Mouse (Mus musculus) intestine, embryonic 14.5 days (tissue): ENCODE measurements around the gene Gpr55. TPM values are rescaled to one million over a fixed set of nuclear protein-coding genes. Genes with fewer than 3 reads are reported as not detected.

Experiments
- ATAC-seq: fragments of 200-750 bp; cut with Nextera tagmentation; replicated peaks from 2 replicates; pipeline ENCODE4 v1.8.0; 2017; ENCODE audit warnings: low read depth, moderate number of reproducible peaks, moderate TSS enrichment, moderate library complexity; ENCODE audit not compliant: low FRiP score, low TSS enrichment
- DNase-seq: peaks from one replicate; pipeline ENCODE4 v3.0.0-alpha.2; 2018; ENCODE audit warnings: low spot score
- H3K27ac ChIP-seq: fragments of 300-500 bp; sonication (generic); 2 replicates; pipeline ENCODE4 v1.5.1; 2014; ENCODE audit warnings: low read depth, mild to moderate bottlenecking, control low read depth
- H3K27me3 ChIP-seq: fragments of 300-500 bp; sonication (generic); replicated peaks from 2 replicates; pipeline ENCODE4 v1.6.1; 2014; ENCODE audit warnings: low read length, control low read depth; ENCODE audit not compliant: control insufficient read depth, insufficient read depth
- H3K36me3 ChIP-seq: fragments of 300-500 bp; sonication (generic); 2 replicates; pipeline ENCODE4 v1.6.1; 2014; ENCODE audit warnings: low read length, control low read depth; ENCODE audit not compliant: control insufficient read depth, insufficient read depth
- H3K4me1 ChIP-seq: fragments of 300-500 bp; sonication (generic); replicated peaks from 2 replicates; pipeline ENCODE4 v1.6.1; 2014; ENCODE audit warnings: low read length, control low read depth, mixed read lengths; ENCODE audit not compliant: control insufficient read depth, insufficient read depth
- H3K4me2 ChIP-seq: fragments of 300-500 bp; sonication (generic); 2 replicates; pipeline ENCODE4 v1.6.1; 2014; ENCODE audit warnings: low read length
- H3K4me3 ChIP-seq: fragments of 300-500 bp; sonication (generic); 2 replicates; pipeline ENCODE4 v1.5.1; 2014; ENCODE audit warnings: low read depth, low read length, control low read depth, mixed read lengths
- H3K9ac ChIP-seq: fragments of 300-500 bp; sonication (generic); 2 replicates; pipeline ENCODE4 v1.6.1; 2014; ENCODE audit warnings: mild to moderate bottlenecking, low read length
- H3K9me3 ChIP-seq: fragments of 300-500 bp; sonication (generic); 2 replicates; pipeline ENCODE4 v1.6.1; 2016; ENCODE audit warnings: low read length, control low read depth; ENCODE audit not compliant: control insufficient read depth
- WGBS: fragments of 180-500 bp; shearing (Covaris S2); extraction: QIAGEN DNeasy Blood & Tissue Kit; methylation state at CpG from one replicate; pipeline ENCODE4 v1.1.7; 2014; 5-methylcytosine and 5-hydroxymethylcytosine counted together
- polyA plus RNA-seq: library from polyadenylated mRNA; unstranded; fragments of >200 nt; fragmentation: Nextera tagmentation; extraction: Ambion mirVana; gene quantifications from 2 replicates; pipeline ENCODE4 v1.2.1, GENCODE M21; 2014

Gpr55 gene
- polyA plus RNA-seq: not detected in 2 replicates

DNA sequence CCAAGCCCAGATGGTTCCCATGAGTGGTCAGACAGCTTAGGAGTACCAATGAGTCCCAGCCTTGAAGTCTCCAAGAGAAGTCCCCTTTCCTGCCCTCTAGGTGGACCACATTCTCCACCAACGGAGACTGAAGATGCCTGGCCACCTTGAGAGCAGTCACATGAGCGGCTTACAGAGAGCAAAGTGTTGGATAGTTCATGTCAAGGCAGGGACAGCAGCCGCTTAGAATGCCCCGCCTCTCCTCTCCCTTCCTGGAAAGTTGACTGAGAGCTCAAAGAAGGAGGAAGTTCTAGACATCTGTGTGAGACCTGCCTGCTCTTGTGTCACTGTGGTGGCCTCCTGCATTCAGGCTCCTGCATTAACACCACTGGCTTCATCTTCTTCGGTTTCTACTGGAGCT, at the start of gene Gpr55:
Gpr55 (minus strand) TSS at position 135 of the 400 bp plus-strand sequence.
- DNase-seq: no peak
- no peak within 1 kb of the TSS for H3K27ac ChIP-seq
- no peaks in the 10 kb centered on the region for H3K9me3 ChIP-seq
- no peak within 1 kb of the TSS for H3K9ac ChIP-seq
- no peaks in the 10 kb centered on the region for H3K36me3 ChIP-seq
- H3K4me2 ChIP-seq: no peak within 1 kb of the TSS
- no peaks in the 10 kb centered on the region for H3K27me3 ChIP-seq
- H3K4me1 ChIP-seq: peaks cover 15% of the 10 kb centered on the region; the same call in 1 of the 2 replicates
- H3K4me3 ChIP-seq: no peak within 1 kb of the TSS
- ATAC-seq: 0 out of 2 replicates have a peak, but pooled peaks have one; percentile 12
- WGBS: 72% methylated on average over 5 of the region's 5 CpGs

DNA sequence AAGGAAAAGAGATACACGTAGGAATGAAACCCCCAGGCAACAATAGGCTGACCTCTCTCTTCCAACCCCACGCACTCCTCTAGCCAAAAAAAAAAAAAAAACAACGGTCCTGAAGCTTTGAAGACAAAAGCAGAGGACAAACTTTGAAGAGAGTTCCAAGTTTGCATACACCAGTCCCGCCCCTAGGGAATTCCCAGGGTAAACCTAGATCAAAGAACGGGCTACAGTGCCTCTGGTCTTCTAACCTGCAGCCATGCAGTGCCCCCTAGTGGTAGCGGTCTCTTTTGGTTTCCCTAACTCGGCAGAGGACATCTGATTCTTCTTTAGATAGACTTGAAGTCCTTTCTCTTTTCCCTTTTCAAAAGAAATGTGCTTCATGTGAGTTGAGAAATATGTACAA, 47.0 kb upstream of the Gpr55 start:
- WGBS: 2% methylated on average over 7 of the region's 7 CpGs
- ATAC-seq (peak; percentile 74; the same call in 1 of the 2 replicates), DNase-seq (peak; percentile 95)
- no peaks in the 10 kb centered on the region for H3K4me1 ChIP-seq
- H3K27me3 ChIP-seq: no peaks in the 10 kb centered on the region
- H3K4me2 ChIP-seq: peak overlapping the region; percentile 14; the same call in 1 of the 2 replicates
- H3K36me3 ChIP-seq: no peaks in the 10 kb centered on the region
- no peaks in the 10 kb centered on the region for H3K9me3 ChIP-seq
- no peak overlapping the region for H3K27ac ChIP-seq
- no peak overlapping the region for H3K9ac ChIP-seq
- no peak overlapping the region; the same call in 1 of the 2 replicates for H3K4me3 ChIP-seq

DNA sequence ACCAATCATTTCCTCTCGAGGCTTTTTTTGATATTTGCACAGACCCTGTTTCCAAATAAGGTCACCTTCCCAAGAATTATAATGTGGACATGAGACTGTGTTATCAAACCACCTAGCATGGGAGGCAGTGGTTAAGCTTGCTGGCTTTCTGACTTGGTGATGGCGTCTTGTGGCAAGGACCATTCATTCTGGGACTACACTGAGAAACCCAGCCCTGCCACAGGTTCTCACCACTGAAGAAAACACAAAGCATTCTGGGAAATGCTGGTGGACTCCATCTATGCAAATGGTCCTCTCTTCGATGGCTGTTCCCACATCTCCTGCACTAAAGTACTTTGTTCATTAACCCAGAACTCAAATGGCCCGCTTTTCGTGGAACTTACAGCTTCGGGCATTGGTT, 45.2 kb upstream of the Gpr55 start:
- Histone ChIP-seq H3K4me1 (no peaks in the 10 kb centered on the region), H3K4me3 (no peak overlapping the region), H3K9ac (no peak overlapping the region), H3K27ac (no peak overlapping the region), H3K4me2 (no peak overlapping the region), H3K27me3 (no peaks in the 10 kb centered on the region), H3K36me3 (no peaks in the 10 kb centered on the region), H3K9me3 (no peaks in the 10 kb centered on the region)
- WGBS: 87% methylated on average over 6 of the region's 6 CpGs
- DNase-seq (no peak), ATAC-seq (no peak)

DNA sequence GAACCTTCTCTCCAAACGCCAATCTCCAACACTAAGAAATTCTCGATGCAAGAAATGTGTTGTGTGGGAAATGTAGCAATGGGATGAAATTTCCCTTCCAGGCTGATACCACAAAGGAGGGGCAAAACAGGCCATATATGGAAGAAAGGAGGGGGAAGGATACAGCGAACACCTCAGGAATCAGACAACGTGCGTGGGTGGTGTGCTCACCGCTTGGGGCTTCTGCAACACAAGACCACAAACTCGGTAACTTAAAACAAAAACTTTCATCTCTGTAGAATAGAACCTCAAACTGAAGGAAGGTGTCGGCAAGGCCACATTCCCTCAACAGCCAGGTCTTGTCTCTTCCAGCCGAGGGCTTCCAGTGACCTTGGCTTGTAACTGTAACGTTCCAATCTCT, 44.7 kb upstream of the Gpr55 start:
- WGBS: 86% methylated on average over 10 of the region's 10 CpGs
- H3K27ac ChIP-seq: no peak overlapping the region
- no peak overlapping the region for H3K4me3 ChIP-seq
- no peaks in the 10 kb centered on the region for H3K36me3 ChIP-seq
- DNase-seq (no peak), ATAC-seq (no peak)
- no peak overlapping the region for H3K9ac ChIP-seq
- H3K4me2 ChIP-seq: no peak overlapping the region
- no peaks in the 10 kb centered on the region for H3K27me3 ChIP-seq
- H3K4me1 ChIP-seq: no peaks in the 10 kb centered on the region
- H3K9me3 ChIP-seq: no peaks in the 10 kb centered on the region

DNA sequence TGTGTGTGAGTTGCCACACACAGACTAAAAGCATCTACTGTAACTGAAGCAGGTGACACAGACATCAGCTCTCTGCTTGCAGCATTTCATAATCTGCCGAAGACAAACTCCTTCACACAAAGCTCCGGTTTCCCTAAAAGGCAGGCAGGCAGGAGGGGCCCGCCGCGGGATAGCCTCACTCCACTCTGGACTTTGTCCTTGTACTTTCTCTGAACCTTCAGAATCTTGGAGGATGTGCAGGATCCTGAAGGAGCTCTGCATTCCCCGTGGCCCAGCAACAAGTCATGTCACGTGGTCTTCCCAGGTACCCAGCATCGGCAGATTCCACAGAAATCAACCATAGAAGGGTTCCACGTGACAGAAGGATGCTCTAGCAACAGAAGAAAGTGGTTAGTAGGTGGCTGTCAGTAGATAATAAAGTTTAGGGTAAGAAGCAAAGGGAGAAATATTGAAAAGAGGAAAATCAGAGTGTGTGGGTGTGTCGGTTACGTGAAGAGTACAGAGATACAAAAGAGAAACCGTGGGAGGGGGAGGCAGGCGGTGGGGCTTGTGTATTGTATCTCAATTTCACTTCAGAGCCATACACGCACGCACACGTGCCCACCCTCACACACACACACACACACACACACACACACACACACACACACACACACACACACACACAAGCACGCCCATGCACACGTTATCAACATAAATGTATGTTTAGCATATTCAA, 39.2 kb upstream of the Gpr55 start:
- Histone ChIP-seq H3K4me3 (no peak overlapping the region), H3K9me3 (no peaks in the 10 kb centered on the region), H3K9ac (no peak overlapping the region), H3K4me2 (no peak overlapping the region), H3K27me3 (no peaks in the 10 kb centered on the region), H3K27ac (no peak overlapping the region), H3K36me3 (no peaks in the 10 kb centered on the region), H3K4me1 (no peaks in the 10 kb centered on the region)
- 73% methylated on average over 18 of the region's 18 CpGs for WGBS
- DNase-seq (no peak), ATAC-seq (no peak)

DNA sequence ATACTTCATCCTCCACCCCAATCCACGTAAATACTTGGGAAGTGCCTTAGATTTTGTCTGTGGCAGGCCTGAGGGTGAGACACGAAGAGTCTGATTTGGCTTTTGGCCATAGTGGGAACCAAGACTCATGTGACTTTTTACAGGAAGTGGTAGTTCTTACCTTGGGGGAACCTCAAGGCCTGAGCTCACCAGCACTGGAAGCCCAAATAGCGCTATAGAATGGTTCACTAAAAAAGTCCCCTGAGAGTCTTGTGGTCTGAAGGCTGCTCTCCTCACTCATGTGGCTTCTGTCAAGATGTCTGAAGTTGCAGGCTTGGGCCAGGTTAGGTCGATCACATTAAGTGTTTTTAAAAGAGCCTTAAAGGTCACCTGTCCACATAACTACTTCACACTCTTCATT, 37.2 kb upstream of the Gpr55 start:
- WGBS: 79% methylated on average over 4 of the region's 4 CpGs
- Histone ChIP-seq H3K27ac (no peak overlapping the region), H3K9ac (no peak overlapping the region), H3K27me3 (no peaks in the 10 kb centered on the region), H3K9me3 (no peaks in the 10 kb centered on the region), H3K4me2 (no peak overlapping the region), H3K36me3 (no peaks in the 10 kb centered on the region), H3K4me1 (no peaks in the 10 kb centered on the region), H3K4me3 (no peak overlapping the region)
- no peak for DNase-seq
- no peak for ATAC-seq

DNA sequence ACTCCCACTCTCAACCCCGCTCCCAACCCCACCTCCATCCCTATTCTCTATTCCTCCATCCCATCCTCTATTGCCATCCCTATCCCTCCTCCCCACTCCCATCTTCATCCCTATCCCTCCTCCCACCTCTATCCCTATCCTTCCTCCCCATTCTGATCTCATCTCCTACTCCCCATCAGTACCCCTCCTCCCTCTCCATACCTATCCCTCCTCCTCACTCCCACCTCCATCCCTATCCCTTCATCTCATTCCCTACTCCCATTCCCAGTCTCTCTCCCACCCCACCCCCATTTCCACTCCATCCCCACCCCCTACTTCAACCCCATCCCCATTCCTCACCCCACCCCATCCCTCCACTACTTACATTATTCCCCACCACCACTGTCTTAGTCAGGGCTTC, 36.4 kb upstream of the Gpr55 start:
- Histone ChIP-seq H3K4me1 (no peaks in the 10 kb centered on the region), H3K4me3 (no peak overlapping the region), H3K9ac (no peak overlapping the region), H3K27me3 (no peaks in the 10 kb centered on the region), H3K36me3 (no peaks in the 10 kb centered on the region), H3K27ac (no peak overlapping the region), H3K4me2 (no peak overlapping the region), H3K9me3 (no peaks in the 10 kb centered on the region)
- ATAC-seq: no peak
- 88% methylated on average over 1 of the region's 1 CpGs for WGBS
- DNase-seq: no peak

DNA sequence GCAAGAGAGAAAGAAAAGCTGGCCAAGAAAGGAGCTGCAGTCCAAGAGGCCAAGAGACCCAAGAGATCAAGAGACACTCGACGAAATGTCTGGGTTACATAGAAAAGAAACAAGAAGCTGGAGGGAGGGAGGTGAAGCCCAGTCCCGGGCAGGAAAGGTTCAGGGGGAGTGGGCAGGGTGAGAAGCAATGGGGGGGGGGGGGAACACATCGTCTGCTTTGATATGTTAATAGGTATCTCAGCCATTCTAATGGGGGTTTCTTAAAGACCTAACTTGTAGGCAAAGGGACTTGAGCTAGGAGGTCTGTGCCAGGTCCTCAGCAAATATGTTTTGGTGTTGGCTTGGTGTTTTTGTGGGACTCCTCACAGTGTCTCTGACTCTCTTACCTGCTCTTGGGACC, 32.7 kb upstream of the Gpr55 start:
- Histone ChIP-seq H3K4me2 (no peak overlapping the region), H3K9me3 (no peaks in the 10 kb centered on the region), H3K4me3 (no peak overlapping the region), H3K4me1 (no peaks in the 10 kb centered on the region), H3K27me3 (no peaks in the 10 kb centered on the region), H3K27ac (no peak overlapping the region), H3K36me3 (no peaks in the 10 kb centered on the region), H3K9ac (no peak overlapping the region)
- WGBS: 69% methylated on average over 4 of the region's 4 CpGs
- no peak for DNase-seq
- no peak for ATAC-seq

DNA sequence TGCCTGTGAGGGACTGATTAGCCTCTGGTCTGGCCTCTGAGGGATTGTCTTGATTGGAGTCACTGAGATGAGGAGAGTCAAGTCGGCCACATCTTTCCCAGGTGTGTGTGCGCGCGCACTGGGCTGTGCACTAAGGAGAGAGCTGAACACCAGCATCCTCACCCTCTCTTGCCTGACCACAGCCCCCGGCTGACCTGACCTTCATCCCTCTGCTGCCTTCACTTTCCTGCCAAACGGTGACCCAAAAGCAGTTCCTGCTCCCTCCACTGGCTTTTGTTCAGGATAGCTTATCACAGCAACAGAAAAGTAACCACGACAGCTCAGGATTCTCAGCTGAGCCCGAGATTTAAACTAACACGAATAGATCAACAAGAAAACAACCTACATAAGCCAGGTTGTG, 31.4 kb upstream of the Gpr55 start:
- no peaks in the 10 kb centered on the region for H3K9me3 ChIP-seq
- no peak overlapping the region for H3K4me2 ChIP-seq
- no peaks in the 10 kb centered on the region for H3K4me1 ChIP-seq
- H3K4me3 ChIP-seq: no peak overlapping the region
- H3K36me3 ChIP-seq: no peaks in the 10 kb centered on the region
- H3K9ac ChIP-seq: no peak overlapping the region
- no peak for ATAC-seq
- no peak for DNase-seq
- H3K27ac ChIP-seq: no peak overlapping the region
- WGBS: 73% methylated on average over 9 of the region's 9 CpGs
- H3K27me3 ChIP-seq: no peaks in the 10 kb centered on the region
